Mouse (Mus musculus): ENCODE measurements around the gene Magi1.
A peak's percentile ranks its signal among the peaks of the same experiment; 100 is the strongest.

Magi1 gene

DNA sequence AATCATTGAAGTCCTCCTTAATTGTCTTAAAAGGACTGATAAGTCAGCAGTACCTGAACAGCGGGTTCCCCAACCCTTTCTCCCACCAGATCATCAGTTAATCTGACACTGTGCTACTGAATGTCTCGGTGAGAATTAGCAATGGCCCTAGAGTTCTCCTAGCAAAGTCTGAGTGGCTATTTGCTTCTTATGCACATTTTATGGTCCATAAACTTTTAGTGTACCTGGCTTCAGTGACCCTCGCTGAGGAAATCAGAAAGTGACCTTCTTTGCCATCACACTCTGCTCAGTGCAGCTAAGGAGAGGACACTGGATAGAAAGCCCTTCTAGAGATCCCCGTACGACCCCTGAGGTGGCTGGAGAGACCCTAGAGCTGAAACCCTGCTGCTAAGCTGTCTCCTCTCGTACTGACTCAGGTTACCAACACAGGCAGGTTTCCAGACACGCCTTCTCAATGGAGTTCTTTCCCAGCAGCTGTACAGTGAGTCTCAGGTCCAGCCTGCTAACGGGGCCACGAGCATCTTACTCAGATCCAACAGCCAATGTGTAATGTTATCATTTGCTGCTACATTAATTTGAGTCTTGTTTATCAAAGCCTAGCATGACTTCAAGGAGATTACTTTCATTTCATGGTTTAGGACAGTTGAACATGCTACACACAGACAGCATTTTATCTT is 461.4 kb downstream of the Magi1 start:
- no peak for DNase-seq (ENCODE audit: low read depth, low spot score)

DNA sequence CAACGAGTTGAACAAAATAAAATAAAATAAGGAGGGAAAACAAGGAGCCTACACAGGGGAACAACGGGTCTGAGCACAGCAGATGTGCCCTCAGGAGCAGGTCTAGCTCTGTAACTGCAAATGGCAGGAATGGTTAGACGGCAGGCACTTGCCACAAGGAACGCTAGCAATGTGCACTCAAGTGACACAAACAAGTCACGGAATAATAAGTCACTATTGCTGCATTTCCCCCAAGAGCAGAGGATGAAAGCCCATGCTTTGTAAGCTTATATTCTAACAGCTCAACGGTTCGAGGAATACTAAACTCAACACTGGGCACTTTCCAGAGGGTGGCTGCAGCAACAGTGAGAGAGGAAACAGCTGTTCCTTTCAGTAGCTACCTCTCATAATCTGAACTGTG is 462.2 kb downstream of the Magi1 start:
- no peak for DNase-seq (ENCODE audit: low read depth, low spot score)

DNA sequence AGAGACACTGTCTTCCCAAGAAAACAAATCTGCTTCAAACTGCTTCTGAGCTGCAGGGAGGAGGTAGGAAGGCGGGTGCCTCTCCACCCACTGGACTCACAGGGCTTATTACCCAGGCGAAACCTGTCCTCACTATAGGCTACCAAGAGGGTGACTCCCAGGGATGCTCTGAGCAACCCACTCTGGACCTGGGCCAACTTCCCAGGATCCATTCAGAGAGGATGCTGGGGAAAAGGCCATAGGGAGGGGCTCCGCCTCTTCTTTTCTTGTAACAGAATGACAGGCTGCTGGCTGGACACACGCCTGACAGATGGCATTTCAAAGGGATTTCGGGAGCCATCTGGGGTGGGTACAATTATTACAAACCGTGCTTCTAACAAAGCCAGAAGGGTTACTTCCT is 463.8 kb downstream of the Magi1 start:
- peak; percentile 6 for DNase-seq (ENCODE audit: low read depth, low spot score)

DNA sequence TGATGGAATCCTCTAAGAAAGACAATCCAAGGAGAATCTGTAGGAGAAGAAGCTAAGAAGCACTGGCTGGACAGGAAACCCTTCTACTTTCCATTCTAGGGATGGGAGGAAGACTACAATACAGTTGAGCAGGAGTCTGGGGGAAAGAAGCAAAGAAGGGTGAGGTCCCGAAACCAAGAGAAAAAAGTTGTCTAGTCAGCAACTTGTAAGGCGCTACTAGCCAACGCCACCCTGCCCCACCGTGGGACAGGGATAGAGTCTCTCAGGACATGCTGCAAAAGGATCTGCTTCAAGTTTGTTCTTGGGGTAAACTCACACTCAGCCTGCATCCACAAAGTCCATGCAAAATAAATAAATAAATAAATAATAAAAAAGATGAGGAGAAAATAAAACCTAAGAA is 464.4 kb downstream of the Magi1 start:
- DNase-seq (ENCODE audit: low read depth, low spot score) = no peak

DNA sequence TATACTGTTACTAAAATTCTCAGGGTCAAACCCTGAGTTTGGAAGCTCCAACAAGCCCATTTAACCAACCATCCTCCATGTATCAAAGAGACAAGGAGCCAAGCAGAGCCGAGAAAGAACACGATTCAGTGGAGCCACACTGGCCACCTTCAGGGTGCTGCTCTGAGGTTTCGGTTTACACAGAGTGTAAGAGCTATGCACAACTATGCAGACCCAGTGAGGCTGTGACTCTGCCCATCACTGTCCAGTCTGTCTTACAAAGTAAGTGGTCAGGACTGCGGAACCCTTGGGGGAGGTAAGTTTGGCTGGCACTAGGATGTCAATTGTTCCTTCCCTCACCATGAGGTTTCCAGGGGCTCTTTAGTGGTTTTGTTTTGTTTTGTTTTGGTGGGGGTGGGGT is 465.2 kb downstream of the Magi1 start:
- DNase-seq (ENCODE audit: low read depth, low spot score) = no peak

DNA sequence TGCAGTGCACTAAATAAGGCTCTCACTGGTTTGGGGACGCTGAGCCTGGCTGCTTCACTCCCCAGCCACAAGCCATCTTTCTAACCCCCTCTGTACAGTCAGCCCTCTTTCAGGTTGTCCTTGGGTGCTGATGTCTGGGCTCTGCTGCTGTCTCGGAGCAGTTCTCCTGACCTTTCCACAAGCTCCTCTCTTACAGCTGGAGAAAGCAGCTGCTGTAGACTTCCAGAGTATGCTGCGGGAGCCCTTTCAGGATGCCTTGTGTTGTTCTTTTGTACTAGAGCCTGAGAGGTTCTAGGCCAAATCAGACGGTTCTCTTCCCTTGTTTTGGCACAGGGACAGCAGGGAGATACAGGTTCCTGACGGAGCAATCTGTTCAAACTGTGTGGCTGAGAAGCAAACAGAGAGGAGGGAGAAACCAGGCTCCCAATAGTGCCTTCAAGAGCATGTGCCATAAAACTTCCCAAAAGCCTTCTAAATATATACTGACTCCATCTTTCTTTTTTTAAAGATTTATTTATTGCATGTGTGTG is 478.2 kb downstream of the Magi1 start:
- DNase-seq (ENCODE audit: low read depth, low spot score) = no peak

DNA sequence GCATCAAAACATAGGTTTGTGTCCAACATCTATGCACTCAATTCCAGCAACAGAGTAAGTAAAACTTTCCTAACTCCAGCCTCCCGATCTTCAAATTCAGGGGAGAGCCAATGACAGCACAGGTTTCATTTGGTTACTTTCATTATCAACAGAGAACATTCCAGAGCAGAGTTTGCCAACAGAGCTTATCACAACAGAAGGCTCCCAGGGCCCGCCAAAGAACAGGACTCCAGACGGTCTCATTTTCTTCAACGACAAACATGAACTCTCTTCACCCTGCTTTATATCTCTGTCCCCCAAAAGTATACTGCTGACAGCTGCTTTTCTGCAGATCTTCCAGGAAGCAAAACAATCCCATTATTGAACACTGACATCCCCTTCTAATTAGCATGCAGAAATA is 481.3 kb downstream of the Magi1 start:
- DNase-seq (ENCODE audit: low read depth, low spot score) = peak; percentile 4

DNA sequence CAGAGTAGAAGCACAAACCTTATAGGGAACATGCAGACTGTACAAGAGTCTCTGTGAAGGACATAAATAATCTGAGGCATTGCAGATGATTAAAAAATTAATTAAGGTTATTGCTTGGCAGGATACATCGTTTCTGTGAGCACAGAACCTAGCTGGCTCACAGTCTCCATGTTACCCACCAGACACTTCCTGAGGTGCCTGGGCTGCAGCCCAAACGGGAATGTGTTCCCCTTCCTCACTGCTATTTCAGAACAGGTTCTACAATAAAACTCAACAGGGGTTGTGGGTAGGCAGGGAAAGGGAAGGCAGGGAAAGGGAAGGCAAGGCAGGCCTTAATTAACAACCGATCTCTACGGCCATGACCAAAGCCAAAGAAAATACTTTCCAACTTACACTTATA is 483.3 kb downstream of the Magi1 start:
- no peak for DNase-seq (ENCODE audit: low read depth, low spot score)

DNA sequence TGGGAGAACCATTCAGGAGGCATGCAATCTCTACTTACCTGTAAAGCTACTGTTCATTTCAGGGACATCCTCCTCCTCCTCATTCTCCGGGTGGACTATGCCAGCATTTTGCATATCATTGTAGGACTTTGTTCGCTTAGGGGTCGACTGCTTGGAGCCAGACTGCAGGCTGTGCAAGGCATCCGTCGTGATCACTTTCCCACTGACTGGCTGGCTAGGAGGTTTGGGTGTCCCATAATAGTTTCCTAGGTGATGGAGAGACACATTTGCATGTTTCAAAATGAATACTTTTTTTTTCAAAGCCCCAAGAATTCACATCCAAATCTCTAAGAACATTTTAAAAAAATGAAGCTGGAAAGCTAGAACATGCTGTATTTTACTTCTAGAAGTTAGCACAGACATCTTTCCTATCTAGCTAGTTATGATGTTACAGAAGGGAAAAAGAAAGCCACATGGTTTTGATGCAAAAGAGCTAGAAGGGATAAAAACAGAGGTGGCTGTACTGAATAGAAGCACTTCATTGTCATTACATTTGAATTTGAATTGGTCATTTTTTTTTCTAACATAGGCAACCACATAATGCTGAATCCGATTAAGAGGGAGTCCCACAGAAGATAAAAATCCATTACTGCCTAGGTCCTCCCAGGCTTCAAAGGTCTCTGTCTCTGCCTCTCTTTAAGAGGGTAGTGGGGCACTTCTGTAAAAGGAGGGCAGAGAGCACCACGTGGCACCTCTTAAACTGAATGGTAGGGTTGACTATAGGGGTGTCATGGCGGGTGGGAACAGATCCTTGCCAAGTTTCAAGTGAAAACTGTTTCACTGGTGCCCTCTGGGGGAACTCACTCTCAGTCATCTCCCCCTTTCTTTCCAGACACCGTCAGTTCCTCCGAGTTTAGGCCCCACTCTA is 491.2 kb downstream of the Magi1 start:
- no peak for DNase-seq (ENCODE audit: low read depth, low spot score)

DNA sequence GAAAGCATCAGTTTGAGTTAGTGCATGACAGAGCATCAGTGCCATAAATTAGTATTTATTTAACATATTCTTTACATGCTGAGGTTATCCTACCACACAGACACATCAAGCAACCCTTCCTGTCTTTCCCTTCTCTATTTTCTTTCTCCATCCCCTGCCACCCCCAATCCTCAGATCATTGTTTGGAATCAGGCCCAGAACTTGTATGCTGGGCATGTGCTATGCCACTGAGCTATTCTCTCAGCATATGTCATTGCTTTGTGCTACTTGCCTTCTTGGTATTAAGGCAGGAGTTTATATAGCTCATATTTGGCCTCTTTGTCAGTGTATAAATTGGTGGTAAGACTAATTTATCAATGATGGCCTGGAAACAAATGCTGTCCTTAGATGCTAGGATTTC is 494.0 kb downstream of the Magi1 start:
- no peak for DNase-seq (ENCODE audit: low read depth, low spot score)

DNA sequence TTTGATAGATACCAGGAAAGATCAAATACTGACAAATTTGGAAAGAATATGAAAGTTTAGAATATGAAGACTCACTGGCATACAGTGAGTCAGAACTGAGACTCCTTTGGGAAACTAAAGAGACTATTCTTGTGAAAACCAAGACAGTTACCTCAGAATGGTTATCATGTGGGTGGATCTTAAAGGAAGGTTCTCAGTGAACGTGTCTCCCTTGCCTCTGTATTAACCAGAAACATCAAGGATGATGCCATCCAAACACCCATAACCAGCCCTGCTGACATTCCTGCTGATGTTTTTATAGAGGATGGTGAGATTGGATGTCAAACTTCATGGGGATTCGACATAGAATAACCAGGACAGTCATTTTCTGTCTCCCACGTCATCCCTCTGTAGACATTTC is 496.7 kb downstream of the Magi1 start:
- no peak for DNase-seq (ENCODE audit: low read depth, low spot score)

DNA sequence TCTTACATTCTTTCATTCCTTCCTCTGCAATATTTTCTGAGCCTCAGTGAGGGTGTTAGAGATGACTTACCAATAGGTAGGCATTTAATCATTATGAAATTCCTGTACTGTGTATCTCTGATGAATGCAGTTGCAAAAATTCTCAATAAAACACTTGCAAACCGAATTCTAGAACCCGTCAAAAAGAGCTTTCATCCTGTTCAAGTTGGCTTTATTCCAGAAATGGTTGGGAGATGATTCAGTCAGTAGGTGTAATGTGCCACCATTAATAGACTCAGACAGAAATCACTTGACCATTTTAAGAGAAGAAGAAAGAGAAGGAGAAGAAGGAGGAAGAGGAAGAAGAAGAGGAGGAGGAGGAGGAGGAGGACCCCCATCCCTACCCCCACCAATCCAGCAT is 497.5 kb downstream of the Magi1 start:
- DNase-seq (ENCODE audit: low read depth, low spot score) = peak; percentile 5

DNA sequence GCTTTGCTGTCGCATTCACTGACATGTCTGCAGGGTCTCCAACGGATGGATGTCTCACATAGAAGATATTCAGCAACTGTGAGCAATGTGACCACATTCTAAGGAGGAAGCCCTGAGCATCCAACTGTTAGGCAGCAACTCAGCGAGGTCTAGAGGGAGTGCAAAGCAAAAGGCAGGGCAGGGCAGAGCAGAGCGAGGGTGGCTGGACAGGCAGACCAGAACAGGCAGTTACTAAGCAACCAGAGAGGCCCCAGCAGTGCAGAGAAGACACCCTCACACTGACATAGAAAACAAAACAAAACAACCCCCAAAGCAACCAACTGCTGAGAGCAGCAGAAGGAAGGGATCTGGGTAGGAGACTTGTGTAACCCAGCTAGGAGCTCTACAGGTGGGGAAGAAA is 512.6 kb downstream of the Magi1 start:
- DNase-seq (ENCODE audit: low read depth, low spot score) = no peak

DNA sequence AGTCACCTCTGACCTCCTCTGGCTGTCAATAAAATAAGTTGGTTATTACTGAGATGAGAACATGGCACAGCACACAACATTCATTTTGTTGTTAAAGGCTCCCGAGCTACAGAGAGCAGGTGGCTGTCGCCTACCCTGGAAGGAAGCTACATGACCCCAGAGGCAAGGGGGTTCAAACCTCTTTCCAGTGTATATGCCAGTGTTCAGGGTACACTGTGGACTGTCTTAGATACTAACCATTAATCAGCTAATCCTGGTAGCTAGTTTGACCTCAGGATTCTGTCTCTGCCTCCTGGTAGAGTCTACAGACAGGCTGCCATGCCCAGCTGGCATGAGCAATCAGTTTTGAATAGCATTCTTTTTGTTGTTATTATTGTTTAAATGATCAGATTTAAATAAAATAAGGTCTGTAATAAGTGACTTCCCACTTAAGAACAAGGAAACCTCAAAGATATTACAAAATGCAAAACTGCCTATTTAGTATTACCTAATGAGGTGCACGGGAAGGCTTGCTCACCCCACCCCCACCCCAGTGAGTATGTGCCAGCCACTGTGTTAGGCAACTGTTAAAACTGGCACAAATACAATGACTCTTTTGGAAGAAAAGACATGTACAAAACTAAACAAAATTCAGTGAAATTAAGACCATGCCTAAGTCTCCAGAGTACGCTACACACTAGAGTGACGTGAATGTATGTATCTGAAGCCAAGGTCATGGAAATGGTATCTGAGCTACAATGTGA is 513.3 kb downstream of the Magi1 start:
- no peak for DNase-seq (ENCODE audit: low read depth, low spot score)

DNA sequence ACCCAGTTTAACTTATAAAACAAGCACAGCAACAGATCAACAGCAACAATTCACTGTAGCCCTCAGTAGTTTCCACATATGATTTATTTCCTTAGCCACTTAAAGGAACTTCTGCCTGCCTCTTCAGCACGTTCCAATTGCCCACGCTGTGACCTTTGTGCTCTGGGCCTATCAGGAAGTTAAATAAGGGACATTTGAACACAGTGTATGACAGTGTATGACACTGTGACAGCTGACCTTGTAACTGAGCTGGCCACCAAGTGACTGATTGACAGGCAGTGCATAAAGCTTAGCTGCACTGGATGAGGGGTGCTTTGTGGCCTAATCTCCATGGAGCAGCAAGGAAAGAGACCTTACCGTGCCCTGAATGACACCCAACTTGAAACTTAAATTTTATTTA is 525.6 kb downstream of the Magi1 start:
- no peak for DNase-seq (ENCODE audit: low read depth, low spot score)

DNA sequence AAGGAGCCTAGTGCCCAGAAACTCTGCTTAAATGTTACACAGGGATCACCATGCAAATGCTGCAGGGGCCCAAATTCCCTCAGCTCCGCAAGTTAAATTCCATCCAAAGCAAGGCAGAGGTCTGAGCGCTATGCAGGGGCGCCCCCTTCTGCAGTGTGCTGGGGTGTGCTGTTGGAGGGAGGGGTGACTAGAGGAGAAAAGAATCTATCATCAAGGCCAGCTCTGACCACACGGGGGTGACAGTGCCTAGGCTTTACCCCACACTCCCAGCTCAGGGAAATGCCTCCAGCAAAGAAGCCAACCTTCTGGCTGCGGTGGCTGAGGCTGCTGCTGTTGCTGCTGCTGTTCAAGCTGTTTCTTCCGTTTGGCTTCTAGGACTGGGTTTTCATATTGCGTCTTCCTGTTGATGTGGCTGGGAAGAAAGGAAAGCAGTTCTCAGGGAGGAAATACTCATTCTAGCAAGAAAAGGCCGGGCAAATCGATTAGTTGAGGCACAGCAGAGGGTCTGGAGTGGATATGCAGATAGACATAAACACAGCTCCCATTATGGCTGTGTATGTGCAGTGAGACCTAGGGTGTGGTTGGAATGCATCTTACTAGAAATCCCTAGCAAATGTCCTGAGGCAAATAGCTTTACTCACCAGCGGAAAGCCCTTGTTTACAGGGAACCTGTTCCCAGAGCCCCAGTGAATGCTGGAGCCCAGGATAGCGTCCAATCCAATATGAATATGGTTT is 526.2 kb downstream of the Magi1 start:
- peak; percentile 89 for DNase-seq (ENCODE audit: low read depth, low spot score)

DNA sequence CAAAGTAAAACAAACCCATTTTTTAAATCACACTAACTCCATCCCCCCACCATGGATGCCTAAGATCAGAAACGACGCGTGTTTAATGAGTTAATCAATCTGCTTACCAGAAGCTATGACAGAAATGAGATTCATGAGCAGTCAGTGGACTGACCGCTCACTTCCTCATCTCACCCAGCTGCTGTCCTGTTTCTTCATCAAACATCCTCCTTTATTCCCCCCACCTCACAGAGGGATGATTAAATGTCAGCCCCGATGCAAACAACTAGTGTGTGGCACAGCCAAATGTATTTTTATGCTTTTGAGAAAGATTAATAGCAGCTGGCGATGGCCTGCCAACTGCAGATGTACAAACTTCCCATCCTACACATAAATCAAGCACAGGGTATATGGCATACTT is 540.6 kb downstream of the Magi1 start:
- DNase-seq (ENCODE audit: low read depth, low spot score) = no peak

DNA sequence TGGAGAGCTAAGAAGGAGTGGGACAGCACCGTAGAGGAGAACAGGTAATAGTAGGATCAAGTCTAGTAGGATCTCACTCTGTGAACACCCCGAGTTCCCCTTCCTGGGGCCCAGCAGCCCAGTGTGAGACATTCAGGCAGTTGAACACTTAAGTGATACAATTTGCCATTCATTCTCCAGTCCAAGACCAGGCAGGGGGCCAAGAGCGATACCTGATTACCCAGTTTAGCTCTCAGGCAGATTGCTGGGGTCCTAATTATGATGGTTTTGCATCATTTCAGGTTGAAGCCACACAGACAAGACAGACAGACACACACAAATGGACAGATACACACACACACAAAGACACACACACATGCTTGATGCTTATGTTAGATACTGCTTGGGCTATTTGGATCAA is 543.9 kb downstream of the Magi1 start:
- DNase-seq (ENCODE audit: low read depth, low spot score) = no peak

DNA sequence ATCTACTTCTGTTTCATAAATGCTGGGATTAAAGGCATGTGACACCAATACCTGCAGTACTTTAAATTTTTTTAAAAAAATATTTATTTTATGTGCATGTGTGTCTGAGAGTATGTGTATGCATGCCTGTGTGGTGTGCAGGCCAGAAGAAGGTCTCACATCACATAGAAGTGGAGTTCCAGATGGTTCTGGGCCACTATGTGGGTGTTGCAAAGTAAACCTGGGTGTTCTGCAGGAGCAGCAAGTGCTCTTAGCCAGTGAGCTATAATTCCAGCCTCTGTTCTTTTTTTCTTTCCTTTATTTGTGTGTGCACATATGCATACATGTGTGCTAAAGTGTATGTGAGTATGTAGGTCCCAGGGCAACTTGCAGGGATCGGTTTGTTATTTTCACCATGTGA is 546.6 kb downstream of the Magi1 start:
- DNase-seq (ENCODE audit: low read depth, low spot score) = no peak

DNA sequence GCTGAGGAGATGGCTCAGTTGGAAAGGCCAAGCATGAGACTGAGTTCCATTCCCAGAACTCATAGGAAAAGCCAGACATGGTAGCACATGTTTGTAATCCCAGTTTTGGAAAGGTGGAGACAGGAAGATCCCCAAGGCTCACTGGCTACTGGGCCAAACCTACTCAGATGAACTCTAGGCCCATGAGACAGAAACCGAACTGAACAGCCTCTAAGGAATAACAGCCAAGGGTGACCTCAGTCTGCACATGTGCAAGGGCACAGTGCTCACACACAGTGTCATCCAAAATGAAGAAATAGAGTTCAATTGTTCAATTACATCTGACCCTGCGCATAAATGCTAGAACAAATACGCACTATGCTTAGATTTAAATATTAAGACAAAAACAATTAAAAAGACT is 547.6 kb downstream of the Magi1 start:
- no peak for DNase-seq (ENCODE audit: low read depth, low spot score)

DNA sequence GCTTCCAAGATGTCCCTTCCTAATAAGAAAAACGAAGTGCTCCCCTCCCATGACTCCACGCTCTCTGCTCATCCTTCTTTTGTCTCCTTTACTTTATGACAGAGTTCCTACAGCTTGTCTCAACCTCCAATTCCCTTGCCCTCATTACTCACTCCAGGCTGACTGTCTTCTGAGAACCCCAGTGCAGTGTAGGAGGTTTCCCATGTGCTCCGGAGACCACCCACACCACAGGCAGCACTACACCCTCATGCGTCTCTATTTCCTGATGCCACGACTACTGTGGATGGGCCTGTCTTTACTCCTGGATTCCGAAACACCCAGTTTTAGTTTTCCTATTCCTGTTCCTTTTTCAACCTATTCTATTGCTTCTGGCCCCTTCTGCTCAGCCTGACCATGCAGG is 549.9 kb downstream of the Magi1 start:
- DNase-seq (ENCODE audit: low read depth, low spot score) = no peak

DNA sequence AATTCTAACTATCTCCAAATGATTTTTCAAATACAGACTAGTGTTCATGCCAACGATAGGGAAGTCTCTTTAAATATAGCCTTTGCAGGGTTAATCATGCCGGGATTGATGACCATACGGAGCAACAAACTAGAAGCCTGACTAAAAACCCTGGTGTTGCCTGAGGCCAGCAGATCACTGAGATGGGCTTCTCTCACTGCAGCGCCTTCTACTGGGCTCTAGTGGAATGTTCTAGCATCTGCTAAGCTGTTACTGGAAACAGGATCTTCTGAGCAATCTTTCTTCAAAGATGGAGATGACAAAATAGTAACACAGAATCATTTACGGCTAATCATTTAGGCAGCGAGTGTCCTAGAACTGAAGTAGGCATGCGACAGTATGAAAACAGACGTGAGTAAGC is 554.0 kb downstream of the Magi1 start:
- DNase-seq (ENCODE audit: low read depth, low spot score) = no peak
